Mouse (Mus musculus): ENCODE data around the gene Pds5b.

DNA sequence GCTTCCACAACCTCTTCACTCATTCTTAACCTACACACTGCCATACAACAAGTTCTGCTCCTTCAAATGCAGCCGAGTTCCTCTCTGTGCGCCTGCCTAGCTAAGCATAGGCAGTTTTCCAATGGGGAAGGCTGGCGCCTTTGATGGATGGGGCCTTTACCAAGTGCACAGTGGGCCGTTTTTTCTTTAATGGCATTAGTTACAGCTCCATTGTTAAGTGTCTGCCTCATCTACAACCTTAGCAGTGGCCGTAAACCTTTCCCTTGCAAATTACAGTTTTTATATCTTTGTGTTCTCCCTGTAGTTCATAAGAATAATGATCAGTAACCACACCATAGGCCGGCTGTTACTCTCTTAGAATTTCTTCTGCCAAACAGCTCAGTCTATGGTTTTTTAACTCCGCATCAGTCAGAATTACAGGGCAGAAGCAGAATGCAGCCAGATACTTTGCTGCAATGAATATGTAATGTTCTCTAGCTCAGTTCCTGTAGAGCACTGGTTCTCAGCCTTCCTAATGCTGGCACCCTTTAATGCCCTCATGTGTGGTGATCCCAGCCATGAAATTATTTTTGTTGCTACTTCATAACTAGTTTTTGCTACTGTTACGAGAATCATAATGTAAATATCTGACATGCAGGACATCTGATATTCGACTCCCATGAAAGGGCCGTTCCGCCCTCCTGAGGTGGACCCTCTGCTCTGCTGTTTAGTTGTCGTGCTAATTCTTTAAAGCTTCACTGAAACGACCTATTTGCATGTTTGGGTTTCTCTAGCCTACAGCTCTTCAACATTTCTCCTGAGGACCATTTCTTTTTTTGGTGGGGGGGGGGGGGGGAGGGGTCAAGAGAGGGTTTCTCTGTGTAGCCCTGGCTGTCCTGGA is 140.8 kb downstream of the Pds5b start:
- TF ChIP-seq CTCF (IDR thresholded peaks at IDR 0.05; ENCODE audit: borderline replicate concordance, insufficient read depth, low read depth, low read length) = no peak
- TF ChIP-seq POLR2A (IDR thresholded peaks at IDR 0.05; ENCODE audit: borderline replicate concordance, insufficient read depth, low read length) = no peak

All from cerebellum, adult 2 months (tissue).